Mouse (Mus musculus): ENCODE data around the gene Xrcc2.
"Not testable (repeated sequence)": the region's sequence is repeated elsewhere in the genome, so short reads cannot be mapped to it uniquely, and the experiment has no call there.

The Xrcc2 gene

DNA sequence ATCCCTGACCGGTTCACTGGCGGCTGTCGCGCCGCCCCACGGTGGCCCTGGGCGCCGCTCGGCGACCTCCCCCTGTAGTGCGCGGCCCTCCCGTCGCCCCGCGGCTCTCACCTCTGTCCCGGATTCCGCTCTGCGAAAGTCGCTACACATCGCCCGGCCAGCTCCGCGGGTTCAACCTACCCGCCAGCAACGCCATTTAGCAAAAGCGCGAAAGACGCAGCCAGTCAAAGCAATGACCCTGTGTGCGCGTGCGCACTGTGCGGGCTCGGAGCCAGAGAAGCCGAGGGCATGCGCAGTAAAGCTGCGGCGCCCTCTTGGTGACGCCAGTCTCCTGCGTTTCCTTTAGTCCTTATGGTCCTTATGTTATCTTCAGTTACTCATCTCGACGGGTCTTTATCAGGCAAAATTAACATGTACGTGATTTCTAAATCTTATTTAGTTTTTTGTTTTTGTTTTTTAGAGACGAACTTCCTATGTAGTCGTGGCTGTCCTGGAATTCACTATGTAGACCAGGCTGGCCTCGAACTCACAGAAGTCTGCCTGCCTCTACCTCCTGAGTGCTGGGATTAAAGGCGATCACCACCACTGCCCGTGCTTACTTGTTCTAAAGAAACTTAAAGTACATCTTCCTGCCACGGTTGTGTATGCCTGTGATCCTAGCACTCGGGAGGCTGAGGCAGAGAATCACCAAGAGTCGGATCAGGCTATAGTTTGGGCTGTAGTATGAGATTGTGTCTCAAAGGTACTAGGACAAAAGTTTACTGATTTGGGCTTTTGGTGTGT lies at the start of gene Xrcc2:
Gene Xrcc2 (minus strand): TSS at position 259 of the 783 bp plus-strand sequence.
- DNase-seq (ENCODE audit: low read depth, low spot score), result peak; percentile 95

DNA sequence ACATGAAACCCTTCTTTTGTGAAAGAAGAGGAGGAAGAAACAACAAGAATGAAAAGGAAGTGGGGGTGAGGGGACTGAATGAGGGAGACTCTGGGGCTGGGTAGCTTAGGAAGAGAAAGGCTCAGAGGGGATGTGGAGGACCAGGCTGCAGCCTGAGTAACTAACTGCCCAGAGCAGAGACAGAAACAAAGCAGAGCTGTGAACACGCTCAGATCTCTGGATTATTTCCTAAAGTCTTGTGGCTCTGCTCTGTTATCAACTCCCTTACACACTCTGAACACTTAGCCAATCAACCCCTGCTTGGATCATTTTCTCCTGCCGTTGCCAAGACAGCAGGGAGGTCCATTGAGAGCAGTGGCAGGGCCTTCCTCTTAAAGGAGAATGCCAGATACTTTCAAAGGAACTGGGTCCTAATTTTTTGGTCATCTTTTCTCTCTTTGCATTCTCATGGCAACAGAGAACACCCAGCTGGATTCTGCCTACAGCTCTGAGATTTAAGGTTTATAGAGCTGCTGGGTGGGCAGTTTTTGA lies 48.7 kb upstream of the Xrcc2 start:
- no peak for DNase-seq (ENCODE audit: low read depth, low spot score)

DNA sequence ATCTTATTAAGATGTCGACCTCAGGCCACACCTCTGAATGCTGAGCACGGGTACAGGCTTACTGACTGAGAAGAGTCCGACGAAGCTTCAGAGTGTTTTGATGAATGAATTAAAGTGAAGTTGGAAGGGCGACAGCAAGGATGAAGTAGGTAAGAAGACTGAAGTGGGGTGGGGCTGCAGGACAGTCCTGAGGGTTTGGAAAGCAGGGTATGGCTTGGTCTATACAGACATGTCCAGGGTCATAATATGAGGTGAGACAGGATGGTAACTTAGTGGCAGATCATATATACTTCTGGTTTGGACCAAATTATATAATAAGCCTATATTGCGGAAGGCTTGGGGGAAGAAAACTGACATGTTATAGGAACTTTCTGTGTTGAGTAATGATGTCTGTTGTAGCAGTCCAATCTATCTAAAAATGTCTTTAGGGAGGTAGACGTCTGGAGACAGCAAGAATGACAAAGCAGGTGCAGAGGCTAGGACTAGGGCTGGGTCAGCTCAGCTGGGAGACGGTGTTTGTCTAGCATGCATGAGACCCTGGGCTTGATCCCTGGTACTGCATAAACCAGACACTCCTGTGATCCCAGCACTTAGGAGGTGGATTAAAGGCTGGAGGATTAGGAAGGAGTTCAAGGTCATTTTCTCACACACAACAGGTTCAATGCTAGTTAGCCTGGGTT lies 48.1 kb upstream of the Xrcc2 start:
- DNase-seq (ENCODE audit: low read depth, low spot score), result no peak

DNA sequence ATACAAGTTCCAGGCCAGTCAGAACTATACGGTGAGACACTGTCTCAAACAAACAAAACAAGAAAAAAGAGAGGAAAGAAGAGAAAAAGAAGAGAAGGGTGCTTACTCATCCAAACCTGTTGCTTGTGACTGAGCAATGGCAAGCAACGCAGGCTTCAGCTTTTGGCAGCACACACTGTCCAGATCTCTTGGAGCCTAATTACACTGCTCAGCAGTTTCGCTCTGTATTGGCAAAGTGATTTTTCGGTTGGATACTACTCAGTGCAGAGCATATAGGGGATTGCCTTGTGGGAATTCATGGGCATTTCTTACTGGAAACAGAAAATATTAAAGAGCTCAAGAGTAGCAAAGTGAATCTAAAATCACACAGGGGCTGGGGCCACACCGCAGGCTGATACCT lies 47.2 kb upstream of the Xrcc2 start:
- DNase-seq (ENCODE audit: low read depth, low spot score), result no peak

DNA sequence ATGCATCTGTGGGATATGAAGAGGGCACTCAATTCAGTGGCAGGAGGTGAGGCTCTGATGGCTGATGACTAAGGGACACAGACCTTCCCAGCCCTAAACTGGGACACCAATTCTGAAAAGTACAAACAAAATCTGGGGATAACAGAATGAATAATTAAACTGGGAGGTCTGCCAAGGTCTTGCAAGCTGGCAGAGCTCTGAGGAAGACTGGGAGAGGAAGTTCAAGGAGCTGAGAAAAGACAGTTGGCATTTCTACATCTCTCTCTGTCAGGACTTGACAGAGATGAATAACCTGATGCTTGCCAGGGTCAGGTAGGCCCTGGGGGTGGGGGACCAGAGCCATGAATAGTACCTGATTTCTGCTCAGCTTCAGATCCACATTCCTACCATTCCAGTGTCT lies 45.9 kb upstream of the Xrcc2 start:
- DNase-seq (ENCODE audit: low read depth, low spot score), result no peak

DNA sequence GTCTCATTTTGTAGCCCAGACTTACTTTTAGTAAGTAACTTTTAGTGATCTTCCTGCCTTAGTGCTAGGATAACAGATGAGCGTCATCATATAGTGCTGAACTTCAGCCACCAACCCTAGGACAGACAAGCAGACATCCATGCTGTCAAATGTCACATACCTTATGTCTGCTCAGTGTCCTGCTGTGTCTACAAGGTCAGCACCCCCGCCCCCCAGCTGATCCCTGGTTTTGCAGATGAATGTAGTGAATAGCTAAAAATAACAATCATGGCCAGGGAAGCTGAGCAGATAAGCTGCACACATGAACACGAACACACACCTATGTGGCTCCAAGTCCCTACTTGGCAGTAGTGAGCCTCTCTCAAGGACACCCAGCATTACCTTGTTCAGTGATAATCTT lies 43.0 kb upstream of the Xrcc2 start:
- DNase-seq (ENCODE audit: low read depth, low spot score), result no peak

DNA sequence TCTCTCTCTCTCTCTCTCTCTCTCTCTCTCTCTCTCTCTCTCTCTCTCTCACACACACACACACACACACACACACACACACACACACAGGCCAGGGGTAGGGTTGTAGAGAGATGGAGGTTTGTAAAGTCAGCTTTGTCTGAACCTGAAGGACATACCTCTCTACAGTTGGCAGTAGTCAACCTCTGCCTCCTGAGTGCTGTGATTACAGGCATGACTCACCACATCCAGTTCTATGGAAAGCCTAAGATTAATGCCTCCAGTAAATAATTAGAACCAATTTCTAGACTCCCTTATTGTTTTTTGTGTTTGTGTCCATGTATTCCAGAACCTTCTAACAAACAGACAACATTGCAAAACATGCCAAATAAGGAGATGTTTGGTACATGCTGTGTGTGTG lies 42.3 kb upstream of the Xrcc2 start:
- DNase-seq (ENCODE audit: low read depth, low spot score), result no peak

DNA sequence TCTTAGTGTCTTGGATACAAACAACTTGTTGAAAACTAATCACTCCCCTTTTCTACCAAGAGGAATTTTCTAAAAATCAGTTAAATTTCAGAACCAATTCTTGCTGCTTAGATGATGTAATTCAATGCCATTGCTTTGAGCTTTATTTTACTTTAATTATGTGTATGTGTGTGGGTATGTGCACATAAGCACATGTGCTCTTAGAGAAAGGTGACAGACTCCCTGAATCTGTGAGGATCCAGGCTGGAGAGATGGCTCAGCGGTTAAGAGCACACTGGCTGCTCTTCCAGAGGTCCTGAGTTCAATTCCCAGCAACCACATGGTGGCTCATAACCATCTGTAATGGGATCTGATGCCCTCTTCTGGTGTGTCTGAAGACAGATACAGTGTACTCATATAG lies 33.3 kb upstream of the Xrcc2 start:
- DNase-seq (ENCODE audit: low read depth, low spot score), result not testable (repeated sequence)

DNA sequence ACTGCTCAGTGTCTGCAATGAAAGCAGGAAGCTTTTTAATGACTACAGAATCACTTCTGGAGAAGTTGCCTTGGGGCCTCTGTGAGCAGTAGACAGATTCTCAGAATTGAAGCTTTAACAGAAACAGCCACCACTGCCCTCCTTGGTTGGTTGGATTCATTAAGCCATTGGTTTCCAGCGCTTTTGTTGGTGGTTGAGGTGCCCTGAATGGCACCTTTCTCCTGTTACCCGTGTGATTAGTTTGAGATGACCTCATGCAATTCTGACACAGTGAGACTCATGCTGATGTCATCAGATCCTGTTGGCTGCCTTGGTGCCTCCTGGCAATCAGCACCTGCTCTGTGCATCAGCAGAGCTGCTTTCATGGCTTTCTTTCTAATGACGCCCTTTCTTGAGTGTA lies 32.8 kb upstream of the Xrcc2 start:
- no peak for DNase-seq (ENCODE audit: low read depth, low spot score)

DNA sequence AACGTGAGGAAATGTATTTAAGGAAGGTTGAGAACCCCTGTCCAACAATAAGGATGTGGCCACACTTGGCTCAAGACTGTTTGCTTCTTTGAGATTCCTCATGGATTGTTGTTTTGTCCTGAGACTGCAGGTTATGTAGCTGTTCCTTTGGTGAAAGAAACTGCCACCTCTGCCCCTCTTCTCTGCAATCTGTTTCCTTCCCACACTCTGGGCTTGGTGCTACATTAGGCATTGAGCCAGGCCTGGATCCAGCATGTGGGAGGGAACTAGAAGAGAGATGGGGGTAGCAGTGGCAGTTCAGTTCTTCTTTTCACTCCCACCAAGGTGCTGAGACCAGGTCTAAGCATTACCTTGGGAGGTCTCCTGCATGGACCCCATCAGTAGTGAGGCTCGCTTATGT lies 30.2 kb upstream of the Xrcc2 start:
- no peak for DNase-seq (ENCODE audit: low read depth, low spot score)

DNA sequence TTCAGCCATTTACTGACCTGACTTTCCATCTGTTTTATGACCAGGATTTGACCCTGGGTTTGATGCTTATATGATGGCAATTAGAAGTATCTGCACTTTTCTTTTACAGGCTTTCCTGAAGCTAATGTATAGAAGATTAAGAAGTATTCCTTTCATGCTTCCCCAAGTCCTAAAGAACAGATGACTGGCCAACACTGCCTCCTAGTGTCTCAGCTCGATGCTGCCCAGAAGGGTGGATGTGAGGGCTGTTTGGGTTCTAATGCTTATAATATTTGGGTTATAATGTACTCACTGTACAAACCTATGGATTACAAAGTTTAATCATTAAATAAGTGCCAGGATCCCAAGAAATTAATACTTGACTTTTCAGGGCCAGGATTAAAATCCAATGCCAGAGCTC lies 28.7 kb upstream of the Xrcc2 start:
- DNase-seq (ENCODE audit: low read depth, low spot score), result peak; percentile 11

DNA sequence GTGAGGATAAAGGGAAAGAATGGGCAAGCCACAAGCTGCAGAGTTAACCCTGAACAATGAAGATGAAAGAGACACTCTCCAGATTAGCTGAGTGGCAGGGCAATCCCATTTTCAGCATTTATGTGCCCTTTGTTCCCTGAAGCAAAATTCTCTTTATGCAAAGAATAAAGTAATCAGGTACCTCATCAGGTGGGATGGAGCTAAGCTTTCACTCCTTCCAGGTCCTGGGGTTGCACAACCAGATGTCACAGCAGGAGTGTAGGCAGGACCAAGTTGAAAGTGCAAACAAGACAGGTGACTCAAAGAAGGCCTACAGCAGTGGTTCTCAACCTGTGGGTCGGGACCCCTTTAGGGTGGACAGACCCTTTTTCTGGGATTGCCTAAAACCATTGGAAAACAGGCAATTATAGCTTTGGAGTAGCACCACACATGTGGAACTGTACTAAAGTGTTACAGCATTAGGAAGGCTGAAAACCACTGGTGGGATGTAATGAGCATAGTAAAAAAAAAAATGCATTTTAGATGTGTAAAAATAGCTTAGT lies 18.6 kb upstream of the Xrcc2 start:
- DNase-seq (ENCODE audit: low read depth, low spot score), result no peak

DNA sequence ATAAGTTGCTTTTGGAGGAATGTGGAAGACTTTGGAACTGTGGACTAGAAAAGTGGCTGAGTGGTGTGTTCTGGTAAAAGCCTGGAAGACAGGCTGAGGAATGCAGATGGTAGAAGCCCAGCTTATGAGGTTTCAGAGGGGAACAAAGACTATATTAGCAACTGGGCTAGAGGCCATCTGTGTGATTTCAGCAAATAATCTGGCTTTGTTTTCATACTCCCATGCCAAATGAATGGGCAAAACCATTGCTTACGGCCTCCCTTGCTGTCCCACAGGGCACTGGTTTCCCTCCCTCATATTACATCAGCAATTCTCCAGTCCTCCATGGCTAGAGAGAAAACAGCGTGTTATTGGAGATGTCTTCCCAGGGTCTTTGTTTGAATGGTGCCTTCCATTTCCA lies 17.4 kb upstream of the Xrcc2 start:
- no peak for DNase-seq (ENCODE audit: low read depth, low spot score)

DNA sequence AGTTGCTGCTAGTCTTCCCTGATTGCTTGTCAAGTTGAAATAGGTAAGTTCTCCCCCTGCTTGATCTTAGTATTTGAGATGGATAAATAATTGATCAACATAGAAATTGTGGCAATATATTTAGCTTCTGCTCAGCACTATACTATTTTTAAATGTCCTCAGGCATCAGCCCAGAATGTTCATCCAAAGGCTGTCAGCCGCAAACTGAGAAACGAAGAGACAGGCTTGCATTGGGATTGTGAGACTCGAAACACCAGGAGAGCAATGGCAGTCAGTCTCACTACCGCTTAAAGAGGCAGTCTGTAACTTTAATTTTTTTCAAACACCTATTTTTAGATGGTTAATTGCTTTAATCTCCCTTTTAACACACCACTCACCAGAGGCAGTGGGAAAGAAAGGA lies 13.8 kb upstream of the Xrcc2 start:
- no peak for DNase-seq (ENCODE audit: low read depth, low spot score)

DNA sequence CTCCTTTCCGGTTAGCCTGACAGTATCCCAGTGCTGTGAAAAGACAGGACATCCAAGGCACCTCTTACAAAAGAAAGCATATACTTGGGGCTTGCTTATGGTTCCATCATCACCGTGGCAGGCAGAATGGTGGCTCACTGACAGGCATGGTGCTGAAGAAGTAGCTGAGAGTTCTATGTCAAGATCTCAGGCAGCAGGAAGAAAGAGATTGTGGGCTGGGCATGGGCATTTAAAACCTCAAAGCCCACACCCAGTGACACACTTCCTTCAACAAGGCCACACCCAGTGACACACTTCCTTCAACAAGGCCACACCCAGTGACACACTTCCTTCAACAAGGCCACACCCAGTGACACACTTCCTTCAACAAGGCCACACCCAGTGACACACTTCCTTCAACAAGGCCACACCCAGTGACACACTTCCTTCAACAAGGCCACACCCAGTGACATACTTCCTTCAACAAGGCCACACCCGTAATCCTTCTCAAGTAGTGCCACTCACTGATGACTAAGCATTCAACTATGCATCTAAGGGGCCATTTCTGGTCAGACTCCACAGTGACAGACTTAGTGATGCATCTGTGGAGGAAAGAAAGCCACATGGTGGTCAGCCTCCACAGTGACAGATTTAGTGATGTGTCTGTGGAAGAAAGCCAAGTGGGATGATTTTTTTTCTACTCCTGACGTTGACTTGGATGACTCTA lies 7.5 kb upstream of the Xrcc2 start:
- not testable (repeated sequence) for DNase-seq (ENCODE audit: low read depth, low spot score)

DNA sequence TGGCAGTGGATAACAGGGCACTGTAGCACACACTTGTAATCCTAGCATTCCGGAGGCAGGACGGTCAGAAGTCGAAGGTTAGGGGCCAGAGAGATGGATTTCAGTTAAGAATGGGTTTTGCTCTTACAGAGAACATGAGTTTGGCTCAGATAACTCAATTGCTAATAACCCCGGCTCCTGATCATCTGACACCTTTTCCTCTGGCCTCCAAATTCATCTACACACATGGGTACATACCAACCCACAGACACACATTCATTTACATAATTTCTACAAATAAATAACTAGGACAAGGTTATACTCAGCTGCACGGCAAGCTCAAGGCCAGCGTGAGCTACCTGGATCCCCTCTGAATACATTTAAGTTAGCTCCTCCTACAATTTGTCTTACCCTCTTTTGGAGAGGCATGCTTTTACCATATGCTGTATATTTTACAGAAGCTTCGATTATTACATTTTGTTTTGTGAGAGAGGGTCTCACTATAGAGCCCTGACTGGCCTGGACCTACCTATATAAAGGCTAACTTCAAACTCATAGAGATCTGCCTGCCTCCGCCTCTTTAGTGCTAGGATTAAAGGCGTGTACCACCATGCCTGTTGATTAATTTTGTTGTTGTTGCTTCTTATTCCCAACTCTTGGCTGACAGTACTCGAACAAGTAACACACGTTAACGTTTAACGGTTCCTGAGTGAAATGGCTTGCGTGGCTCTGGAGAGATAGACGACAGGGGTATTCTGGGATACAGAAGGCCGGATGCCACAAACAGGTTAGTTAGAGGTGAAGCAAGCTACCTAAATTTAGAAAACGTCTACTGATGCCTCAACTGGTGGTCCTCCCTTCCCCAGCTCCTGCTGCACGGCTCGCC lies 691 bp downstream of the Xrcc2 start:
- no peak for DNase-seq (ENCODE audit: low read depth, low spot score)

DNA sequence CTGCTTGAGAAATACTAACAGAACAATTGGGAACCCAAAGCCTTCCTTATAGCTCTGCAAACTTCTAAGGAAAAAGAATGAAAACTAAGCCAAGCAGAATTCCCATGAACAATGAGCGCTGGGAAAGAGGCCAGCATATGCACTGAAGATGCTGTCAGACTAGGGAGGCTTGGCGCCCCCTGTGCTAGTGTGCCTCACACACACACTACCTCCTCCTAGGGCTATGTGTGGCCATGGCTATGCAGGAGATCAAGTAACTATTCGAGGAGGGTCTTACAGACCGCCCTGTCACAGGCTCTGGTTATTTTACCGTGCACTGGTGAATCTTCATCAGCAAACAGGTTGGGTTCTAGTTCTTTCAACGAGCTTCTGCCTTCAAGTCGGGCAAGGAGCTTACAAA lies 7.7 kb downstream of the Xrcc2 start:
- DNase-seq (ENCODE audit: low read depth, low spot score), result no peak

DNA sequence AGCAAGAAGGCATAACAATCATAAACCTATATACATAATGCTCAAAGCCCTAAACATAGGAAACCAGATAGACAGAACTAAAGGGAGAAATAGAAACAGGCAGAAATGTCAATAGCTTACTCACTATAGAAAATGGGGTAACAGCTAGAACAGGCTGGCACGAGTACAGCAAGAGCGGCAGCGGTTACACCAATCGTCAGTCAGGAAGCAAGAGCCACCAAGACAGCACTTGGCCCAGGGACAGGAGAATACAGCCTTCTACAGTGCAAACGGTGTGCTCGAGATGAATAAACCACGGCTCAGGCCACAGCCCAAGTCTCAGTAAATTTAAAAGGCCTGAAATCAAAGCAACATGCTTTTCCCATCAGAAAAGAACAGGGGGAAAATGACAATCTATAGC lies 9.4 kb downstream of the Xrcc2 start:
- no peak for DNase-seq (ENCODE audit: low read depth, low spot score)

DNA sequence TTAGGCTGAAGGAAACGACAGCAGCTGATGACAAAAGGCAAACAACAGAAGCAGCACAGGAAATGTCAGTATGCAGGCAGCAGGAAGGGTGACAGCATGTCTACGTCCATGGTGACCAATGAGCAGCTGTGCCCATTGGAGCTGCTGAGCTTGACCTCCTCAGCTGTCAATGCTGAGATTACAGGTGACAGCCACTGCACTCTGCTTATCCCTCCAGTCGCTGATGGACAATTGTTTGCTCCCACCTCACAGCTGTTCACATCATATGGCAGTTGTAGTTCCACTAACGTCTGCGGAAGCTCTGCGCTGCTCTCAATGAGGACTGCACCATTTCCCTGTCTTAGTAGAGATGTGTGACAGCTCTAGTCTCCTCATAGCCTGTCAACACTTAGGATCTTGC lies 9.8 kb downstream of the Xrcc2 start:
- DNase-seq (ENCODE audit: low read depth, low spot score), result no peak

DNA sequence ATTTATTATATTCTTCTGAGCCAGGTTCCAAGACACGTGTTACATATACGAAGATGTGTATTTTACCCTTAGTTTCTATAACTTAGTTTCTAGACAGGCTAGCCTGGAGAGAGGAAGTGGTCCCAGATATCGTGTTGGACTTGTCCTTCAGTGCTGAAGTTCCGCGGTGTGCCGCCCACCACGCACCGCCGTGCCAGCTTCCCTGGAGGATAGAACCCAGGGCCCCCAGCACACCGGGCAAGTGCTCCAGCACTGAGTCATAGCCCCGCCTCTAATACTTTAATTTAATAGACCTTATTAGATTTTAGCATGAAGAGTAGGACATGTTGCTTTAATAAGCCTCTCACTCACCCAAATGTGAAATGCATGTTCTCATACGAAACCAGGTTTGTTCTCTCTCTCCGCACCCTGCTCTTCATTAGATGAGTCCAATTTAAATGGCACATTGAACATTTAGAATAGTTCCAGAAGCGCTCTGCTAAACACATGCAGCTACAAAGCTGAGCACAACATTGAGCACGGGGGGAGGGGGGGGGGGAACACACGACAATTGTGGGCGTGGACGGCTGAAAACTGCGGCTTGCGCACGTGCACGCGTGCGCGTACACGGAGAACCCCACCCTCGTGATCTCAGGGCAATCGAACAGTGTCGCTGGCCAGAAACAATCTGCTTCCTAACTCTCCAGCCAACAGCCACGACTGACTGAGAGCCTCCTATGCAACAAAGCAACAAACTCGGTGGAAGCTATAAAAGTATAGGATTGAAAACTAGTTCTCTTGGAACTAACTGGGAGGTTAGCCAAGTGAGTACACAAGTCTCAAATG lies 33.7 kb downstream of the Xrcc2 start:
- no peak for DNase-seq (ENCODE audit: low read depth, low spot score)
